Mouse (Mus musculus) olfactory bulb, adult 2 months (tissue): Measurements from ENCODE around the gene Smdt1.

Experiments
- CTCF ChIP-seq: fragments of 200-500 bp; IDR thresholded peaks from 2 replicates; pipeline ENCODE4 v1.5.1; 2012; ENCODE audit warnings: low read depth, mild to moderate bottlenecking, low read length, moderate library complexity; ENCODE audit not compliant: insufficient read depth
- POLR2A ChIP-seq: fragments of 200-500 bp; IDR thresholded peaks from 2 replicates; pipeline ENCODE4 v1.6.1; 2012; ENCODE audit warnings: mild to moderate bottlenecking, low read depth, low read length, moderate library complexity; ENCODE audit not compliant: insufficient read depth

DNA sequence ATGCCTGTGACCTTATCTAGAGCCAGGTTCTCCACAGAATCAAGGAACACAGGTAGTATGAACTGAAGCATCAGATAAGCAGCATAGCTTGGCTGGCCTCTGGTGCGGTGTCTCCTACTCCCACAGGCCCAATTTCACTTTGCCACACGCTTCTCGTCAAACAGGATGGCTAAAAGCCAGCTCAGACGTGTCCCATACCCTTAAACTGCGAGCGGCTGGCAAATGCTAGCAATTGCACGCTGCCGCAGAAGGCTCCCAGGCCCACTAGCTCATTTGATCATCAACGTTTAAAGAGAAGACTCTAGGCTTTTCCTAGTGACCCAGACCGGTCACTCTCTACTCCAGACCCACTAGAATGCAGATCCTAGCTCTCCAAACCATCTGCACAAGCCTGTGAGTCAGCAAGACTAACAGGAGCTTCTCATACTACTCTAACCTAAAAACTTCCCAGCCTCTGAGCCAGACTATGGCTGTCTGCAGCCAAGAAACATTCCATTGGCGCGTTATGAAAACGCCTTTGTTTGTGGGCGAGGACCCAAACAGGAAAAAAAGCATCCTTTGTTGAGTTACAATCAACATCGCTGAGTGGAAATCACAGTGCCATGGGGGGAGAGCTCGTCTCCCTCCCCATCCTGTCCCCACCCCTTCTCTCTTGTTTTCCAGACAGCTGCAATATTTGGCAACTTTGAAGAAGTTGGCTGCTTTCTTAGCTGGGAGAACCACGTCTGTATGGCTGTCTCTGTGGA, 37.8 kb downstream of the Smdt1 start:
- TF ChIP-seq POLR2A (no peak), CTCF (no peak)
